Mouse (Mus musculus) heart, adult 8-10 months (tissue): Measurements from ENCODE around the gene Rasgef1b. TPM values are rescaled to one million over a fixed set of nuclear protein-coding genes. Genes with fewer than 3 reads are reported as not detected.

Experiments
- DNase-seq: peaks from one replicate; pipeline ENCODE4 v3.0.0; 2022; ENCODE audit warnings: low spot score
- total RNA-seq, 4 experiments: library from RNA; stranded (reverse); gene quantifications; 2 replicates each; pipeline ENCODE4 v1.2.4; 2022

Gene Rasgef1b
- total RNA-seq, 4 experiments from 2014 or later, result 6.4 to 12.0 (median 9.1) TPM

- DNase-seq, result no peak
These were observed 276.9 kb downstream of the Rasgef1b start for GRCm38 (mm10) chr5:99451939-99452338.

DNA sequence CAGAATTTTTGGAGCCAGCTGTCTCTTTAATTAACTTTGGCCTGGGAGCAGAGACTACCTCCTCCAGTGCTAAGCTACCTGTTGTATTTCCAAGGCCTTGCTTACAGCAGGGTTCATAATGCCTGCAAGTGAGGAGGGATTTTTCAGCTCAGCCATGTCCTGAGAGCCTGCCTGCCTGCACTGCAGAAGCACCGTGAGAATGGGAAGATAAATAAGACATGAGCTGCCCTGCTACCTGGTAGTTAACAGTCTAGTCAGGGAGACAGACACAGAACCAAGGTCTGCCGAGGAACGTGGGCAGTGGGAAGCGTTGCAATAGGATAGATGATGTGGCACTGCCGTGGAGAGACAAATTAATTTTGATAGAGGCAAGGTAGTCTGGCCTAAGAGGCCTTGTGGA is 277.4 kb downstream of the Rasgef1b start:
- DNase-seq, result no peak

- no peak for DNase-seq
These were observed 277.9 kb downstream of the Rasgef1b start for GRCm38 (mm10) chr5:99450994-99451393.

DNA sequence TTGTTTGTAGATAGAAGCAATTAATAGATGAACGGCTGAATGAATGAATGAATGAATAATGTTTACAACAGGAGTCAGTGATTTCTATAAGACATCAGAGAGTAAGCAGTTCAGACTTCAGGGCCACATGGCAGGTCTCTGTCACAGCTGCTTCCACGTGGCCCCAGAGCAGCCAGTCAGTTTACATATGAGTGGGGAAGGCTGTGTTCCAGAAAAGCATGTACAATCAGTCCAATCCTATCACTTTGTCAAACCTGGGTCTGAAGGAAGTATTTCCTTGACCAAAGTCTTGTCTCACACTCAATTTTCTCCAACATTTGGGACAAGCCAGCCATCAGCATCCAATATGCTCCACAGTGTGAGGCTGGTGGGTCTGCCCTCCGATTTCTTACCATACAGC is 278.4 kb downstream of the Rasgef1b start:
- no peak for DNase-seq

GRCm38 (mm10) chr5:99447481-99447880 is 281.4 kb downstream of the Rasgef1b start:
- no peak for DNase-seq

GRCm38 (mm10) chr5:99445242-99445641 is 283.6 kb downstream of the Rasgef1b start:
- DNase-seq, result no peak

DNA sequence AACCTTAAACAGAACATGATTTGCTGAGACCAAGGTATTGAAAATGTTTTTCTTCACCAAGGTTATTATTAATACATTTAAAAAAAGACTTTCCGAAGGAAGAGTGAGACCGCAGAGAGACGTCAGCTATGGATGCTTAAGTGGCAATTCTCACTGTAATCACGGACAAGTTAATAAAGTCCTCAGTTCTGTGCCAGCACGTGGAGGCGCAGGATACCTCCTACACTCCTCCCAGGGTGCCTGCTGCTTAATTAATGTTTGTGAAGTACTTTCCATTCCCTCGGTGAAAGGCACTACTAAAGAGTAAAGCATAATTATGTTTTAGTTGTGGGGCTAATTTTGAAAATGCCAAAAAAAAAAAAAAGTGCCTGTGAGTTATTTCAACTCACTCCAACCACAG is 284.1 kb downstream of the Rasgef1b start:
- no peak for DNase-seq

DNA sequence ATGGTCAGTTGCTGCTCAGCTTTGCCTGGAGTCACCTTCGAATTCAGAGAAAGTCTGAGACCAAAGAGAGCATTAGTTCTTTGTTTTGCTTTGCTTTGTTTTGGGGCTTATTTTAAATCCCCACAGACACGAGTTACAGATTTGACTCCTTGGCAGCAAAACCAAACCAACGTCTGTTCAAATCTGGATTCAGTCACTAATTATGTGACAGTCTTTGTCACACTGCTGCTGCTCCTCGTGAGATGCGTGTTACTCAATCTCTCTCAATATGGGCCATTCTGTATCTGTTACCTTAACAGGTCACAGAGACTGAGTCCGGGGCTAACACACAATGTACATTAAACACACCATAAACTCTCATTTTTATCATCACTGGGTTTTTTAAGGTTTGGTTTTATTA is 288.8 kb downstream of the Rasgef1b start:
- DNase-seq, result no peak

- DNase-seq, result no peak
These were observed 290.3 kb downstream of the Rasgef1b start for GRCm38 (mm10) chr5:99438526-99438925.

GRCm38 (mm10) chr5:99434226-99434625 is 294.6 kb downstream of the Rasgef1b start:
- no peak for DNase-seq

- no peak for DNase-seq
These were observed 296.4 kb downstream of the Rasgef1b start for GRCm38 (mm10) chr5:99432471-99432870.

DNA sequence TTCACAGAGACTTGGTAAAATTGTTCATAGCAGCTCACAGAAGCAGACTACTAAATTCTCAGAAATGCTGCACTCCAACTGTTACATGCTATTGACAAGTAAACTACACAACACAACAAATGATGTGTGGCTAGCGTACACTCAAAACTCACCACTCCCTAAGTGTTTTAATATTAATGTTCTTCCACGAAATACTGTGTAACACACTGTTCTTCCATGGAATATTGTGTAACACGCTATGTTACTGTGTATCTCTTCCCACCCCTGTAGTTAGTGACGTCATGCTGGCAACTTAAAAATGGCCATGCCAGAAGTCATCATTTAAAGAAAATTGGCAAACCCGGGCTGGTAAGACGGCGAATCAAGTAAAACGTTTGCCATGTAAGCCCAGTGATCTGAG is 299.6 kb downstream of the Rasgef1b start:
- DNase-seq, result no peak

DNA sequence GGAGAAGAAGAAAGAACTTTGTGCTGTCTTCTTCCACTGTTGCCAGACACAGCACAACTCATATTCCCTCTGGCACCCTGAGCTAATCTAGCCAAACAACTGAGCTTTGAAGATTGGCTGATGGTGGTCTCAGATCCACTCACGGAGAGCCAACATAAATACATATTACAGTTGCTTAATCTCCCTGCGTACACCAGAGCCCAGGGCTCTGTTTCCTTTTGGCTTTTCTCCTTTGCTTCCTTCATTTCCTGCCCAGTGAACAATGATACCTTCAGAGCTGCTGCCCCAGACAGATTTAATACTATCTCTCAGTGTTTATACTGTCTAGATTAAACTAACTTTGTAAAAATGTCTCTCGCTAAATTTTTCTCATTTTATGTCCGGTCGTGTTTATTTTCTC is 300.2 kb downstream of the Rasgef1b start:
- DNase-seq, result no peak

GRCm38 (mm10) chr5:99423271-99423670 is 305.6 kb downstream of the Rasgef1b start:
- no peak for DNase-seq

DNA sequence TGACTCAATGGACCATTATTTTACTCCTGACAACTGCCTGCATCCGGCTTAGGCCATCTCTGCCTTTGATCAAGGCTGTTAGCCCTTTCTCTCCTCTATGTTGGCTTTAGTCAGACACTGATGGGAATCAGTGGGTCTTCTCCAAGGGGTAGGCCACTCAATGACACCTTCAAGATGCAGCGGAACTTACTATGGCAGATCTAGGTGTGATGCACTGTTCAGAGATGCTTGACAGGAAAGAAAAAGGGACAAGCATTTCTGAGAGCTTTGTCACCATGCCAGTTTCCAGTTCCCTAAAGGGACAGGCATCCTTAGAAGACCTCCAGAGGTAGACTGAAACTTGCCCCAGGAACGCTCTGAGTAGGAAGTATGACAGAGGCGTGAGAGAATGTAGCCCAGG is 306.0 kb downstream of the Rasgef1b start:
- no peak for DNase-seq

DNA sequence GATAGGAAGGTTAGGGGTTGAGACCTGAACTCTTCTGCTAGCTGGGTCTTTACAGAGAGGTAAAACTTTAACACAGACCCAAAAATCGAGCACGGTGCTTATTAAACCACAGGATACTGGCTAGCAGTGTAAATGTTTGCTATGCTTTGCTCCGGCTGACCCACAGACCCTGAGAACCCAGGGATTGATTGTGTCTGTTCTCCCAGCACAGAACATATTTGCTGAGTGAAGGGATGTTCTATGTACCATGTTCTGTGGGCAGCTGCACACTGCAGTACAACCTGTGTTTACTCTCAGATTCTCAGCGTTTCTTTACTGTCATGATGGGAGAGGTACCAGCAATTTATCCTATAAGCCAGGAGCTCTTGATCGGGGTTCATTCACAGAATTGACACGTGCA is 306.8 kb downstream of the Rasgef1b start:
- DNase-seq, result no peak

DNA sequence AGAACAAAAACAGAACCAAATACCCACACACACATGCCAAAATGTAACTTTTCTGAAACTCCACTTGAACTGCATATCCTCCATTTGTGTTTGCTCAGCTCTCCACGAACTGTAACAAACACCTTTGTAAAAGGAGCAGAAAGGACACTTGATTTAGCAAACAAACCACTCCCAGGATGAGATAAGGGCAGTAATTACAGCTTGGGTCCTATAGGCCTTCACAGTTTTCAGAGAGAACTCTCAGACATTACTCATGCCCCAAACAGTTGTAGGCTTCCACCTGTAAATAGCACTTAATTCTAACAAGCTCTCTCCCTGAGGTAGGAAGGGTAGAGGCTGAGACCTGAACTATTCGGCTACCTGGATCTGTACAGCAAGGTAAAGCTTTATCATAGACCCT is 309.0 kb downstream of the Rasgef1b start:
- DNase-seq, result no peak

DNA sequence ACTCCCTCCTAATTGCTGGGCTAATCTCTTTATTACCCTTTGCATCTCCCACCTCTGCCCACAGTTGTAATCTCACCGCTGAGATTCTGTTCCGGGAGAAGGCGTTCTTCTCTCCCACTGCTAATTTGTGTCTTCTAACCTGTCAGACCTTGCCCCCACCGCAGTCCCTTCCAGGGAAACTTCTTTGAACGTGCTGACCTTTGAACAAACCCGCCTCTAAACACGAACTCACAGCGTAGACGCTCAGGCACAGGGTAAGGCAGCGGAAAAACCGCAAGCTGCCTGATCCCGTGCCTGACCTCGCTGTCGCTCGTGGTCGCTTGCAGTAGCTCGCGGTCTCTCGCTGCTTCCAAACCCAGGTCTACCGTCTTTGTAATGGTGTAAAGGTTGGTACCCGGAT is 312.0 kb downstream of the Rasgef1b start:
- DNase-seq, result no peak

- no peak for DNase-seq
These were observed 313.2 kb downstream of the Rasgef1b start for GRCm38 (mm10) chr5:99415676-99416075.

- DNase-seq, result no peak
These were observed 313.8 kb downstream of the Rasgef1b start for GRCm38 (mm10) chr5:99415049-99415448.

- DNase-seq, result no peak
These were observed 314.6 kb downstream of the Rasgef1b start for GRCm38 (mm10) chr5:99414293-99414692.

DNA sequence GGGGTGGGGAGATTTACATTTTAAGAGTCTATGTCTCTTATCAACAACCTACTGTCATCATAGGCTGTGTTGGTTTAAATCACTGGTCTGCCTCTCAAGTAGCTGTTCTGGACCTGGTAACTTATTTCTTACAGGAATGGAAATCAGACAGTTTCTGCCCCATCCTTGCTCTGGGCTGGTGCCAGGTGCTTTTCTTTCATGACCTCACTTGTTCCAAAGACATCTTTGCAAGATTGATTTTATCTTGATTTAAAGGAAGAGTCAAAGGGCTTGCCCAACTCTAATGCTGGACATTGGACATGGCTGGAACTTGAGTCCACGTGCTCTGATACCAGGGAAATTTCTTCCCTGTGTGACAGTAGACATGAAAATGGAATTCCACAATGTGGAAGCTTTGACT is 315.0 kb downstream of the Rasgef1b start:
- no peak for DNase-seq

DNA sequence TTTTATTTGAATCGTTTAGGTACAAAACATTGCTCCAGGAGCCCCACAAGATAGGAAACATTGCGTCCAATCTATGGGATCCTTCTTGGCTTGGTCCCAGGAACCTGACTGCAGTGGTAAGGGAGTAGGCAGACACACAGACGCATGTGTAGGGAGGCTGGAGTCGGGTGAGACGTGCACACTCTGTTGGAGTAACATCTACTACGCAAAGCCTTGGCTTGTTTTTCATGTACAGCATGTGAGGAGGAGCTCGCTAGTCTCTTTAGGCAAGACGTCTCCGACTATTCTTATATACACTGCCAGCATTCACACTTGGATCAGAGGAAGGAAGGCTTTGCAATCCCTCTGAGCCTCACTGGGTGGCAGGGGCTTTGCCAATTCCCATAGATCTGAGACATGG is 315.5 kb downstream of the Rasgef1b start:
- no peak for DNase-seq

GRCm38 (mm10) chr5:99404403-99405170 is 324.3 kb downstream of the Rasgef1b start:
- DNase-seq, result no peak
